Mouse (Mus musculus) bone marrow macrophage, adult 2 months (primary cell): ENCODE results near the gene Slc35d3.

Experiments
- CTCF ChIP-seq: IDR thresholded peaks from 2 replicates; pipeline ENCODE4 v1.5.1; 2012; ENCODE audit warnings: low read depth, mild to moderate bottlenecking, low read length, moderate library complexity
- POLR2A ChIP-seq: IDR thresholded peaks from 2 replicates; pipeline ENCODE4 v1.6.1; 2012; ENCODE audit warnings: mild to moderate bottlenecking, low read depth, low read length, borderline replicate concordance

DNA sequence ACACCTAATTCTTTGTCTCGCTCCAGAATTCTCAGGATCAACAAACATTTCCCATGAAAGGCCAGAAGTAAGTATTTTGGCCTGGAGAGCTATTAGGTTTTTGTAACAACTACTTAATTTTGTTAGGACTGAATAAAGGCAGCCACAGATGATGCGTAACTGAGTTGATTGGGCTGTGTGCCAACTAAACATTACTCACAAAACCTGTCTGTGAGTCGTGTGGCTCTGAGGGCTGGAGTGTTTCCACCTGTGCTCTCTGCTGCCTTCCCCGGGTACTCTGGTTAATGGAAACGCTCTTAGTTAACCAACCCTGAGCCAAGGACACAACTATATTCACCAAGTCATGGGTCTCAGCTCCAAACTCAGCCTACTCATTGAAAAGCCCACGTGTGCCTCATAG lies 41.9 kb upstream of the Slc35d3 start:
- no peak for TF ChIP-seq CTCF
- no peak for TF ChIP-seq POLR2A
